Mouse (Mus musculus) intestine, postnatal 0 days (tissue): ENCODE measurements around the gene Pik3r1. TPM values are rescaled to one million over a fixed set of nuclear protein-coding genes. Genes with fewer than 3 reads are reported as not detected.

Experiments
- ATAC-seq: fragments of 200-750 bp; cut with Nextera tagmentation; 2 replicates; pipeline ENCODE4 v1.8.0; 2017; ENCODE audit warnings: mild to moderate bottlenecking, moderate TSS enrichment, moderate library complexity
- H3K27ac ChIP-seq: fragments of 300-500 bp; sonication (generic); 2 replicates; pipeline ENCODE4 v1.5.1; 2014; ENCODE audit warnings: mild to moderate bottlenecking, low read depth, low read length, moderate library complexity
- H3K27me3 ChIP-seq: fragments of 300-500 bp; sonication (generic); replicated peaks from 2 replicates; pipeline ENCODE4 v1.6.1; 2014; ENCODE audit warnings: low read length, mixed read lengths; ENCODE audit not compliant: control insufficient read depth, insufficient read depth
- H3K36me3 ChIP-seq: fragments of 300-500 bp; sonication (generic); 2 replicates; pipeline ENCODE4 v1.6.1; 2014; ENCODE audit warnings: mild to moderate bottlenecking, moderate library complexity; ENCODE audit not compliant: control insufficient read depth, insufficient read depth
- H3K4me1 ChIP-seq: fragments of 300-500 bp; sonication (generic); replicated peaks from 2 replicates; pipeline ENCODE4 v1.6.1; 2014; ENCODE audit warnings: antibody characterized with exemption, low read length, mixed read lengths; ENCODE audit not compliant: control insufficient read depth, insufficient read depth
- H3K4me2 ChIP-seq: fragments of 300-500 bp; sonication (generic); replicated peaks from 2 replicates; pipeline ENCODE4 v1.6.1; 2014; ENCODE audit warnings: low read depth, mild to moderate bottlenecking, moderate library complexity
- H3K4me3 ChIP-seq: fragments of 300-500 bp; sonication (generic); 2 replicates; pipeline ENCODE4 v1.5.1; 2014; ENCODE audit warnings: low read depth, low read length
- H3K9ac ChIP-seq: fragments of 300-500 bp; sonication (generic); 2 replicates; pipeline ENCODE4 v1.6.1; 2014; ENCODE audit warnings: mild to moderate bottlenecking, low read depth, low read length
- H3K9me3 ChIP-seq: fragments of 300-500 bp; sonication (generic); 2 replicates; pipeline ENCODE4 v1.6.1; 2016; ENCODE audit warnings: mixed run types; ENCODE audit not compliant: control insufficient read depth
- CTCF ChIP-seq: sonication (generic); IDR thresholded peaks from 2 replicates; pipeline ENCODE4 v1.5.1; 2016; ENCODE audit warnings: low read depth, mild to moderate bottlenecking, control low read depth, antibody characterized with exemption, moderate library complexity
- WGBS: fragments of 180-500 bp; shearing (Covaris S2); extraction: QIAGEN DNeasy Blood & Tissue Kit; methylation state at CpG from one replicate; pipeline ENCODE4 v1.1.7; 2014; 5-methylcytosine and 5-hydroxymethylcytosine counted together
- polyA plus RNA-seq: library from polyadenylated mRNA; unstranded; fragments of >200 nt; fragmentation: Nextera tagmentation; extraction: Ambion mirVana; gene quantifications from 2 replicates; pipeline ENCODE4 v1.2.1, GENCODE M21; 2015

The Pik3r1 gene
- polyA plus RNA-seq, 1 experiment from 2014 or later = 14.7 TPM

- 0 out of 2 replicates have a peak, but pooled peaks cover 3% of the 10 kb centered on the region for H3K36me3 ChIP-seq
- H3K9me3 ChIP-seq = no peaks in the 10 kb centered on the region
- H3K27ac ChIP-seq = no peak overlapping the region
- H3K4me1 ChIP-seq = 0 out of 2 replicates have a peak, but pooled peaks cover 3% of the 10 kb centered on the region
- no peak for TF ChIP-seq CTCF
- no peak for ATAC-seq
- H3K4me2 ChIP-seq = no peak overlapping the region
- no peaks in the 10 kb centered on the region for H3K27me3 ChIP-seq
- WGBS = 93% methylated on average over 1 of the region's 2 CpGs
- no peak overlapping the region for H3K4me3 ChIP-seq
- no peak overlapping the region for H3K9ac ChIP-seq
These were observed 46.9 kb downstream of the Pik3r1 start for GRCm38 (mm10) chr13:101721154-101721553.

GRCm38 (mm10) chr13:101719312-101719870, 48.6 kb downstream of the Pik3r1 start:
- peak; percentile 85 for TF ChIP-seq CTCF
- H3K4me2 ChIP-seq = peak overlapping the region; percentile 51
- no peak overlapping the region for H3K27ac ChIP-seq
- 0 out of 2 replicates have a peak, but pooled peaks cover 3% of the 10 kb centered on the region for H3K36me3 ChIP-seq
- H3K27me3 ChIP-seq = no peaks in the 10 kb centered on the region
- no peaks in the 10 kb centered on the region for H3K9me3 ChIP-seq
- 0 out of 2 replicates have a peak, but pooled peaks cover 3% of the 10 kb centered on the region for H3K4me1 ChIP-seq
- WGBS = 26% methylated on average over 11 of the region's 11 CpGs
- H3K9ac ChIP-seq = no peak overlapping the region
- ATAC-seq = peak; percentile 47
- no peak overlapping the region for H3K4me3 ChIP-seq

- 0 out of 2 replicates have a peak, but pooled peaks cover 3% of the 10 kb centered on the region for H3K36me3 ChIP-seq
- 0 out of 2 replicates have a peak, but pooled peaks cover 3% of the 10 kb centered on the region for H3K4me1 ChIP-seq
- TF ChIP-seq CTCF = no peak
- H3K9ac ChIP-seq = no peak overlapping the region
- 58% methylated on average over 7 of the region's 7 CpGs for WGBS
- H3K27ac ChIP-seq = no peak overlapping the region
- ATAC-seq = no peak
- H3K4me3 ChIP-seq = no peak overlapping the region
- no peaks in the 10 kb centered on the region for H3K27me3 ChIP-seq
- peak overlapping the region; percentile 51; the same call in 1 of the 2 replicates for H3K4me2 ChIP-seq
- no peaks in the 10 kb centered on the region for H3K9me3 ChIP-seq
These were observed 49.3 kb downstream of the Pik3r1 start for GRCm38 (mm10) chr13:101718744-101719143.

- Histone ChIP-seq H3K4me2 (no peak overlapping the region), H3K4me3 (no peak overlapping the region), H3K36me3 (0 out of 2 replicates have a peak, but pooled peaks cover 3% of the 10 kb centered on the region), H3K9ac (no peak overlapping the region), H3K27ac (no peak overlapping the region), H3K4me1 (0 out of 2 replicates have a peak, but pooled peaks cover 3% of the 10 kb centered on the region), H3K27me3 (no peaks in the 10 kb centered on the region), H3K9me3 (no peaks in the 10 kb centered on the region)
- no peak for ATAC-seq
- WGBS = 80% methylated on average over 6 of the region's 6 CpGs
- TF ChIP-seq CTCF = no peak
These were observed 50.2 kb downstream of the Pik3r1 start for GRCm38 (mm10) chr13:101717836-101718235.

GRCm38 (mm10) chr13:101713429-101714088, 54.5 kb downstream of the Pik3r1 start:
- no peak for TF ChIP-seq CTCF
- Histone ChIP-seq H3K4me3 (no peak overlapping the region), H3K4me1 (no peaks in the 10 kb centered on the region; the same call in 1 of the 2 replicates), H3K4me2 (no peak overlapping the region), H3K27me3 (no peaks in the 10 kb centered on the region), H3K9me3 (no peaks in the 10 kb centered on the region), H3K27ac (no peak overlapping the region), H3K9ac (no peak overlapping the region), H3K36me3 (peaks cover 4% of the 10 kb centered on the region)
- ATAC-seq = no peak
- 84% methylated on average over 12 of the region's 12 CpGs for WGBS

- TF ChIP-seq CTCF = no peak
- WGBS = 78% methylated on average over 9 of the region's 9 CpGs
- Histone ChIP-seq H3K4me3 (no peak overlapping the region), H3K9ac (no peak overlapping the region), H3K9me3 (no peaks in the 10 kb centered on the region), H3K4me1 (no peaks in the 10 kb centered on the region; the same call in 1 of the 2 replicates), H3K27ac (no peak overlapping the region), H3K27me3 (no peaks in the 10 kb centered on the region), H3K4me2 (no peak overlapping the region), H3K36me3 (peaks cover 10% of the 10 kb centered on the region)
- no peak for ATAC-seq
These were observed 55.1 kb downstream of the Pik3r1 start for GRCm38 (mm10) chr13:101712720-101713428.
